Mouse (Mus musculus): ENCODE measurements around the gene Rps10. TPM values are rescaled to one million over a fixed set of nuclear protein-coding genes. Genes with fewer than 3 reads are reported as not detected.

Rps10 gene
- total and polyA plus RNA-seq, 3 experiments, result 2,522 to 3,437 (median 3,351) TPM

GRCm38 (mm10) chr17:27673945-27674344, 37.5 kb upstream of the Rps10 start:
- Histone ChIP-seq H3K4me3 (replicated peaks in 1 of 3; ENCODE audit: low read depth in 2 of 3, low read length in 2 of 3, poor library complexity in 1 of 3) (no peak overlapping the region), H3K27me3 (replicated peaks) (no peaks in the 10 kb centered on the region), H3K36me3 (replicated peaks in 1 of 2; ENCODE audit: control insufficient read depth in 1 of 2, insufficient read depth in 1 of 2, low read length in 1 of 2) (peaks cover 0 to 12% of the 10 kb centered on the region in 2 experiments), H3K9ac (ENCODE audit: insufficient read depth, low read depth) (no peak overlapping the region), H3K79me2 (replicated peaks; ENCODE audit: control insufficient read depth, extremely low read depth, insufficient read depth, poor library complexity, severe bottlenecking) (no peaks in the 10 kb centered on the region), H3K4me2 (ENCODE audit: insufficient read depth, low read depth, poor library complexity, severe bottlenecking) (no peak overlapping the region), H3K4me1 (ENCODE audit: control insufficient read depth in 1 of 2, insufficient read depth in 2 of 2) (peaks cover 15 to 20% of the 10 kb centered on the region in 2 experiments), H3K9me3 (replicated peaks; ENCODE audit: low read length) (no peaks in the 10 kb centered on the region), H3K27ac (ENCODE audit: insufficient read depth, low read depth) (no peak overlapping the region)
- TF ChIP-seq POLR2AphosphoS2 (IDR thresholded peaks at IDR 0.05; ENCODE audit: low read depth, low read length), result no peak
- TF ChIP-seq POLR2A (IDR thresholded peaks at IDR 0.05; ENCODE audit: low read depth, low read length), result no peak
- TF ChIP-seq MEF2A (IDR thresholded peaks at IDR 0.05; ENCODE audit: borderline replicate concordance, low read depth, low read length), result no peak
- no peak for TF ChIP-seq MAZ (IDR thresholded peaks at IDR 0.05; ENCODE audit: low read depth, low read length)
- no peak for TF ChIP-seq RAD21 (IDR thresholded peaks at IDR 0.05; ENCODE audit: low read depth, low read length)
- TF ChIP-seq HCFC1 (IDR thresholded peaks at IDR 0.05; ENCODE audit: low read depth, low read length), result no peak
- TF ChIP-seq USF1 (IDR thresholded peaks at IDR 0.05; ENCODE audit: low read depth, low read length), result no peak
- TF ChIP-seq MXI1 (IDR thresholded peaks at IDR 0.05; ENCODE audit: low read depth, low read length), result no peak
- no peak for TF ChIP-seq JUND (conservative IDR thresholded peaks at IDR 0.05; ENCODE audit: low read depth, low read length)
- no peak for TF ChIP-seq ZNF384 (IDR thresholded peaks at IDR 0.05; ENCODE audit: low read depth, low read length)
- no peak for TF ChIP-seq CHD1 (IDR thresholded peaks at IDR 0.05; ENCODE audit: low read depth, low read length)
- TF ChIP-seq TCF12 (IDR thresholded peaks at IDR 0.05; ENCODE audit: low read depth, low read length), result no peak
- no peak for TF ChIP-seq CHD2 (IDR thresholded peaks at IDR 0.05; ENCODE audit: low read length)
- TF ChIP-seq EP300 (IDR thresholded peaks at IDR 0.05; ENCODE audit: low read length), result no peak
- no peak for TF ChIP-seq E2F4 (IDR thresholded peaks at IDR 0.05; ENCODE audit: insufficient replicate concordance, low read depth, low read length)
- no peak for TF ChIP-seq SIN3A (IDR thresholded peaks at IDR 0.05; ENCODE audit: low read length)
- no peak for TF ChIP-seq JUN (IDR thresholded peaks at IDR 0.05; ENCODE audit: insufficient read depth, low read depth, low read length)
- no peak for TF ChIP-seq TBP (conservative IDR thresholded peaks at IDR 0.05; ENCODE audit: low read depth, low read length)
- TF ChIP-seq IRF4 (IDR thresholded peaks at IDR 0.05; ENCODE audit: low read depth, low read length), result no peak
- TF ChIP-seq MAX (IDR thresholded peaks at IDR 0.05; ENCODE audit: low read length), result no peak
- in situ Hi-C loops (cut with MboI; ENCODE audit: low pct_ligation_motif_present, low pct_unique_long_range_greater_than_20kb, low sequenced_read_pairs), result no loop called here
- dilution Hi-C loops (cut with MboI; ENCODE audit: extremely low pct_ligation_motif_present, extremely low pct_unique_long_range_greater_than_20kb, low sequenced_read_pairs), result no loop called here
- no peak for DNase-seq (ENCODE audit: extremely low read depth)

DNA sequence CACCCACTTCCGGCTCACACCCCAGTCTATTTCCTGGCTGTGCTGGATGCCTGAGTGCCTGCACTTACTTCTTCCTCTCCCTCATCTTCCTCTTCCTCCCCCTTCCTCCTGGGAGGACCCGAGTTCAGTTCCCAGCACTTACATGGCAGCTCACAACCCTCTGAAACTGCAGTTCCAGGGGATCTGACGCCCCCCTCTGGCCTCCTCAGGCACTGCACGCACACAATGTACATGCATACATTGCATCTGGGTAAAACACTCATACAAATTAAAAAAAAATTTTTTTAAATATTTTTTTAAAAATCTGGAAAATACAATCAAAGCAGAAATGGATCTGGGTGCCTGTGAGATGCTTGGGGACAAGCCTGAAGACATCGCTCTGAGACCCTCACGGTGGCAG, 35.3 kb upstream of the Rps10 start:
- Histone ChIP-seq H3K27me3 (replicated peaks) (no peaks in the 10 kb centered on the region), H3K4me3 (replicated peaks in 1 of 3; ENCODE audit: low read depth in 2 of 3, low read length in 2 of 3, poor library complexity in 1 of 3) (no peak overlapping the region), H3K4me2 (ENCODE audit: insufficient read depth, low read depth, poor library complexity, severe bottlenecking) (no peak overlapping the region), H3K27ac (ENCODE audit: insufficient read depth, low read depth) (no peak overlapping the region), H3K9me3 (replicated peaks; ENCODE audit: low read length) (no peaks in the 10 kb centered on the region), H3K36me3 (replicated peaks in 1 of 2; ENCODE audit: control insufficient read depth in 1 of 2, insufficient read depth in 1 of 2, low read length in 1 of 2) (peaks cover 0 to 15% of the 10 kb centered on the region in 2 experiments), H3K79me2 (replicated peaks; ENCODE audit: control insufficient read depth, extremely low read depth, insufficient read depth, poor library complexity, severe bottlenecking) (no peaks in the 10 kb centered on the region), H3K4me1 (ENCODE audit: control insufficient read depth in 1 of 2, insufficient read depth in 2 of 2) (peaks cover 11% of the 10 kb centered on the region in 2 experiments), H3K9ac (ENCODE audit: insufficient read depth, low read depth) (no peak overlapping the region)
- in situ Hi-C loops (cut with MboI; ENCODE audit: low pct_ligation_motif_present, low pct_unique_long_range_greater_than_20kb, low sequenced_read_pairs) (no loop called here), dilution Hi-C loops (cut with MboI; ENCODE audit: extremely low pct_ligation_motif_present, extremely low pct_unique_long_range_greater_than_20kb, low sequenced_read_pairs) (no loop called here)
- TF ChIP-seq POLR2A (IDR thresholded peaks at IDR 0.05; ENCODE audit: low read depth, low read length), result no peak
- no peak for TF ChIP-seq MAFK (IDR thresholded peaks at IDR 0.05; ENCODE audit: insufficient replicate concordance, low read length)
- TF ChIP-seq MYC (IDR thresholded peaks at IDR 0.05; ENCODE audit: low read depth, low read length), result no peak
- no peak for DNase-seq (ENCODE audit: extremely low read depth)
